Mouse (Mus musculus): ENCODE data around the gene Tfb2m. TPM values are rescaled to one million over a fixed set of nuclear protein-coding genes. Genes with fewer than 3 reads are reported as not detected.
A peak's percentile ranks its signal among the peaks of the same experiment; 100 is the strongest.

The Tfb2m gene
- total RNA-seq, 1 experiment: 18.7 TPM

- H3K4me1 ChIP-seq (ENCODE audit: control insufficient read depth in 2 of 2, insufficient read depth in 2 of 2, low read length in 2 of 2, poor library complexity in 1 of 2): peaks cover 0 to 2% of the 10 kb centered on the region in 2 experiments; a peak in 1 of 4 replicates
- peak overlapping the region in 1 of 2 experiments; percentile 18; a peak in 1 of 4 replicates for H3K4me3 ChIP-seq (ENCODE audit: insufficient read depth in 1 of 2, low read depth in 1 of 2, low read length in 2 of 2, poor library complexity in 1 of 2, severe bottlenecking in 1 of 2)
- no peak overlapping the region; the same call in 1 of the 2 replicates for H3K9ac ChIP-seq (ENCODE audit: insufficient read depth, low read depth, low read length, poor library complexity, severe bottlenecking)
- no peak overlapping the region for H3K27ac ChIP-seq (ENCODE audit: insufficient read depth, low read depth, low read length, poor library complexity, severe bottlenecking)
- H3K36me3 ChIP-seq (ENCODE audit: control insufficient read depth, insufficient read depth, low read length, poor library complexity, severe bottlenecking): no peaks in the 10 kb centered on the region
- TF ChIP-seq ZNF384 (IDR thresholded peaks at IDR 0.05; ENCODE audit: low read depth, low read length): no peak
- TF ChIP-seq HCFC1 (IDR thresholded peaks at IDR 0.05; ENCODE audit: borderline replicate concordance, insufficient read depth, low read length): no peak
- TF ChIP-seq MAFK (IDR thresholded peaks at IDR 0.05; ENCODE audit: insufficient read depth, low read depth, low read length): no peak
- no peak for TF ChIP-seq ZC3H11A (IDR thresholded peaks at IDR 0.05; ENCODE audit: borderline replicate concordance, low read depth, low read length)
- no peak for TF ChIP-seq CHD2 (IDR thresholded peaks at IDR 0.05; ENCODE audit: low read depth, low read length)
- in situ Hi-C loops (cut with MboI; ENCODE audit: low sequenced_read_pairs in 2 of 2, unreplicated experiment in 2 of 2): no loop called here
- no peak for DNase-seq (ENCODE audit: low read depth, low spot score)
- H3K9me3 ChIP-seq (ENCODE audit: control insufficient read depth, insufficient read depth, low read depth, low read length): no peaks in the 10 kb centered on the region
Measured at GRCm38 (mm10) chr1:179552751-179553150, 6.7 kb upstream of the Tfb2m start.

GRCm38 (mm10) chr1:179551921-179552320, 5.9 kb upstream of the Tfb2m start:
- no peak overlapping the region for H3K4me3 ChIP-seq (ENCODE audit: insufficient read depth in 1 of 2, low read depth in 1 of 2, low read length in 2 of 2, poor library complexity in 1 of 2, severe bottlenecking in 1 of 2)
- H3K9me3 ChIP-seq (ENCODE audit: control insufficient read depth, insufficient read depth, low read depth, low read length): no peaks in the 10 kb centered on the region
- TF ChIP-seq ZNF384 (IDR thresholded peaks at IDR 0.05; ENCODE audit: low read depth, low read length): no peak
- TF ChIP-seq MAFK (IDR thresholded peaks at IDR 0.05; ENCODE audit: insufficient read depth, low read depth, low read length): no peak
- no peak for TF ChIP-seq HCFC1 (IDR thresholded peaks at IDR 0.05; ENCODE audit: borderline replicate concordance, insufficient read depth, low read length)
- no peak for TF ChIP-seq CHD2 (IDR thresholded peaks at IDR 0.05; ENCODE audit: low read depth, low read length)
- no peak for TF ChIP-seq ZC3H11A (IDR thresholded peaks at IDR 0.05; ENCODE audit: borderline replicate concordance, low read depth, low read length)
- H3K4me1 ChIP-seq (ENCODE audit: control insufficient read depth in 2 of 2, insufficient read depth in 2 of 2, low read length in 2 of 2, poor library complexity in 1 of 2): peaks cover 0 to 2% of the 10 kb centered on the region in 2 experiments; a peak in 2 of 4 replicates
- H3K27ac ChIP-seq (ENCODE audit: insufficient read depth, low read depth, low read length, poor library complexity, severe bottlenecking): no peak overlapping the region
- no peak for DNase-seq (ENCODE audit: low read depth, low spot score)
- H3K9ac ChIP-seq (ENCODE audit: insufficient read depth, low read depth, low read length, poor library complexity, severe bottlenecking): no peak overlapping the region
- in situ Hi-C loops (cut with MboI; ENCODE audit: low sequenced_read_pairs in 2 of 2, unreplicated experiment in 2 of 2): no loop called here
- H3K36me3 ChIP-seq (ENCODE audit: control insufficient read depth, insufficient read depth, low read length, poor library complexity, severe bottlenecking): no peaks in the 10 kb centered on the region

GRCm38 (mm10) chr1:179551336-179551735, 5.3 kb upstream of the Tfb2m start:
- H3K36me3 ChIP-seq (ENCODE audit: control insufficient read depth, insufficient read depth, low read length, poor library complexity, severe bottlenecking): no peaks in the 10 kb centered on the region
- no peaks in the 10 kb centered on the region for H3K9me3 ChIP-seq (ENCODE audit: control insufficient read depth, insufficient read depth, low read depth, low read length)
- H3K4me3 ChIP-seq (ENCODE audit: insufficient read depth in 1 of 2, low read depth in 1 of 2, low read length in 2 of 2, poor library complexity in 1 of 2, severe bottlenecking in 1 of 2): no peak overlapping the region
- H3K4me1 ChIP-seq (ENCODE audit: control insufficient read depth in 2 of 2, insufficient read depth in 2 of 2, low read length in 2 of 2, poor library complexity in 1 of 2): peaks cover 0 to 2% of the 10 kb centered on the region in 2 experiments; a peak in 2 of 4 replicates
- TF ChIP-seq HCFC1 (IDR thresholded peaks at IDR 0.05; ENCODE audit: borderline replicate concordance, insufficient read depth, low read length) (no peak), CHD2 (IDR thresholded peaks at IDR 0.05; ENCODE audit: low read depth, low read length) (no peak), ZNF384 (IDR thresholded peaks at IDR 0.05; ENCODE audit: low read depth, low read length) (no peak)
- in situ Hi-C loops (cut with MboI; ENCODE audit: low sequenced_read_pairs in 2 of 2, unreplicated experiment in 2 of 2): no loop called here
- no peak overlapping the region for H3K9ac ChIP-seq (ENCODE audit: insufficient read depth, low read depth, low read length, poor library complexity, severe bottlenecking)
- H3K27ac ChIP-seq (ENCODE audit: insufficient read depth, low read depth, low read length, poor library complexity, severe bottlenecking): no peak overlapping the region
- DNase-seq (ENCODE audit: low read depth, low spot score): no peak

GRCm38 (mm10) chr1:179548996-179549752, 3.1 kb upstream of the Tfb2m start:
- no peaks in the 10 kb centered on the region for H3K9me3 ChIP-seq (ENCODE audit: control insufficient read depth, insufficient read depth, low read depth, low read length)
- peaks cover 0 to 2% of the 10 kb centered on the region in 2 experiments; a peak in 2 of 4 replicates for H3K4me1 ChIP-seq (ENCODE audit: control insufficient read depth in 2 of 2, insufficient read depth in 2 of 2, low read length in 2 of 2, poor library complexity in 1 of 2)
- TF ChIP-seq ZNF384 (IDR thresholded peaks at IDR 0.05; ENCODE audit: low read depth, low read length) (no peak), HCFC1 (IDR thresholded peaks at IDR 0.05; ENCODE audit: borderline replicate concordance, insufficient read depth, low read length) (no peak), CHD2 (IDR thresholded peaks at IDR 0.05; ENCODE audit: low read depth, low read length) (no peak), MAFK (IDR thresholded peaks at IDR 0.05; ENCODE audit: insufficient read depth, low read depth, low read length) (no peak), ZC3H11A (IDR thresholded peaks at IDR 0.05; ENCODE audit: borderline replicate concordance, low read depth, low read length) (no peak)
- no peak for DNase-seq (ENCODE audit: low read depth, low spot score)
- H3K4me3 ChIP-seq (ENCODE audit: insufficient read depth in 1 of 2, low read depth in 1 of 2, low read length in 2 of 2, poor library complexity in 1 of 2, severe bottlenecking in 1 of 2): no peak overlapping the region
- H3K27ac ChIP-seq (ENCODE audit: insufficient read depth, low read depth, low read length, poor library complexity, severe bottlenecking): no peak overlapping the region
- no peak overlapping the region for H3K9ac ChIP-seq (ENCODE audit: insufficient read depth, low read depth, low read length, poor library complexity, severe bottlenecking)
- H3K36me3 ChIP-seq (ENCODE audit: control insufficient read depth, insufficient read depth, low read length, poor library complexity, severe bottlenecking): no peaks in the 10 kb centered on the region
- in situ Hi-C loops (cut with MboI; ENCODE audit: low sequenced_read_pairs in 2 of 2, unreplicated experiment in 2 of 2): no loop called here
